Mouse (Mus musculus) granulocyte monocyte progenitor cell, adult 5-6 weeks (primary cell): ENCODE measurements around the gene Ccr9. TPM values are rescaled to one million over a fixed set of nuclear protein-coding genes. Genes with fewer than 3 reads are reported as not detected.
"Not testable (repeated sequence)": the region's sequence is repeated elsewhere in the genome, so short reads cannot be mapped to it uniquely, and the experiment has no call there.

Source experiments
- ATAC-seq: replicated peaks from 2 replicates; pipeline ENCODE4 v1.8.0; 2016; ENCODE audit warnings: mild to moderate bottlenecking, moderate TSS enrichment, inconsistent platforms; ENCODE audit not compliant: poor library complexity, severe bottlenecking
- total RNA-seq, 2 experiments: library from RNA; stranded (forward) in 1 of 2; stranded (reverse) in 1 of 2; fragments of 200-712, 200-1000 nt in 1 of 2; fragments of >200 nt in 1 of 2; fragmentation: Nextera tagmentation in 1 of 2; gene quantifications; 2 replicates each; pipeline ENCODE4 v1.2.3; 2014 to 2017

The Ccr9 gene
- total RNA-seq, 2 experiments from 2014 or later = not detected

GRCm38 (mm10) chr9:123709226-123709625 lies 31.0 kb downstream of the Ccr9 start:
- no peak for ATAC-seq

- ATAC-seq = no peak
These were observed 34.9 kb downstream of the Ccr9 start for GRCm38 (mm10) chr9:123713111-123713510.

- no peak for ATAC-seq
These were observed 38.1 kb downstream of the Ccr9 start for GRCm38 (mm10) chr9:123716301-123716700.

- peak; percentile 98 for ATAC-seq
These were observed 39.2 kb downstream of the Ccr9 start, which contains the start of gene Lztfl1 for GRCm38 (mm10) chr9:123717186-123718008. TSS of gene Lztfl1 (minus strand) at chr9:123717697.

GRCm38 (mm10) chr9:123722737-123723493 lies 44.7 kb downstream of the Ccr9 start:
- ATAC-seq = peak; percentile 87

- no peak for ATAC-seq
These were observed 53.0 kb downstream of the Ccr9 start for GRCm38 (mm10) chr9:123731271-123731670.

GRCm38 (mm10) chr9:123734133-123734532 lies 55.9 kb downstream of the Ccr9 start:
- ATAC-seq = no peak

- ATAC-seq = no peak
These were observed 62.6 kb downstream of the Ccr9 start for GRCm38 (mm10) chr9:123740799-123741198.

- not testable (repeated sequence) for ATAC-seq
These were observed 71.4 kb downstream of the Ccr9 start for GRCm38 (mm10) chr9:123749687-123750086.

GRCm38 (mm10) chr9:123754333-123754732 lies 76.1 kb downstream of the Ccr9 start:
- peak; percentile 22; the same call in 1 of the 2 replicates for ATAC-seq

- ATAC-seq = no peak
These were observed 78.5 kb downstream of the Ccr9 start for GRCm38 (mm10) chr9:123756752-123757151.

- no peak for ATAC-seq
These were observed 79.1 kb downstream of the Ccr9 start for GRCm38 (mm10) chr9:123757326-123757725.

GRCm38 (mm10) chr9:123758156-123758555 lies 79.9 kb downstream of the Ccr9 start:
- no peak for ATAC-seq

GRCm38 (mm10) chr9:123758645-123759044 lies 80.4 kb downstream of the Ccr9 start:
- ATAC-seq = no peak

GRCm38 (mm10) chr9:123760806-123761205 lies 82.6 kb downstream of the Ccr9 start:
- no peak for ATAC-seq

GRCm38 (mm10) chr9:123762886-123763285 lies 84.6 kb downstream of the Ccr9 start:
- peak; percentile 62 for ATAC-seq

- ATAC-seq = no peak
These were observed 85.5 kb downstream of the Ccr9 start for GRCm38 (mm10) chr9:123763771-123764170.

- no peak for ATAC-seq
These were observed 88.8 kb downstream of the Ccr9 start for GRCm38 (mm10) chr9:123766996-123767395.

GRCm38 (mm10) chr9:123768443-123768842 lies 90.2 kb downstream of the Ccr9 start:
- ATAC-seq = no peak

- peak; percentile 98 for ATAC-seq
These were observed 91.3 kb downstream of the Ccr9 start for GRCm38 (mm10) chr9:123769532-123769931.

- not testable (repeated sequence) for ATAC-seq
These were observed 95.1 kb downstream of the Ccr9 start for GRCm38 (mm10) chr9:123773299-123773698.
